Comparison of ENCODE assay signal across 8 mouse cellular contexts in genomic region chr2:69861485-69862091, GRCm38 (mm10). TPM values are rescaled to one million over a fixed set of nuclear protein-coding genes. Genes with fewer than 3 reads are reported as not detected.
DNase-seq lines count a peak whose midpoint lies in the region; ATAC-seq lines count a peak whose summit lies in the region.

Ssb (plus strand) TSS chr2:69861562.

- peak within 1 kb of the TSS; percentile 98 for H3K9ac ChIP-seq in hindbrain, embryonic 14.5 days

- peak within 1 kb of the TSS; percentile 69 for H3K4me2 ChIP-seq in hindbrain, embryonic 14.5 days (replicated peaks)

- peak within 1 kb of the TSS; percentile 88 for H3K27ac ChIP-seq in hindbrain, embryonic 14.5 days

- ATAC-seq in hindbrain, embryonic 14.5 days (ENCODE audit: low FRiP score), result peak; percentile 97

- peak within 1 kb of the TSS; percentile 95 for H3K4me3 ChIP-seq in hindbrain, embryonic 14.5 days (replicated peaks; ENCODE audit: low read length)

- no peaks in the 10 kb centered on the region for H3K9me3 ChIP-seq in hindbrain, embryonic 14.5 days (ENCODE audit: control insufficient read depth, low read length)

- no peaks in the 10 kb centered on the region for H3K27me3 ChIP-seq in hindbrain, embryonic 14.5 days (ENCODE audit: control insufficient read depth, insufficient read depth, low read length)

- DNase-seq in NIH3T3 (ENCODE audit: low read depth), result peak; percentile 97
- peak; percentile 96 to 98 for DNase-seq in cerebellum, postnatal 10 days
- DNase-seq in frontal cortex, postnatal 14 days (ENCODE audit: low spot score in 2 of 2), result peak; percentile 84 to 88
- peak; percentile 94 for DNase-seq in hindbrain, embryonic 14.5 days (ENCODE audit: low spot score)
- DNase-seq in layer of hippocampus, postnatal 36 days, result peak; percentile 90
- peak; percentile 97 for DNase-seq in lung, postnatal 36 days
- peak; percentile 95 for DNase-seq in retina, postnatal 1 day
- peak; percentile 78 to 87 for DNase-seq in urinary bladder, adult 18-20 months (ENCODE audit: low spot score in 2 of 2)

- H3K4me1 ChIP-seq in hindbrain, embryonic 14.5 days (replicated peaks; ENCODE audit: control insufficient read depth, insufficient read depth, low read length), result peaks cover 23% of the 10 kb centered on the region

- under 1% methylated on average over 66 of the region's 66 CpGs for WGBS in hindbrain, embryonic 14.5 days

- peaks cover 12% of the 10 kb centered on the region; the same call in 1 of the 2 replicates for H3K36me3 ChIP-seq in hindbrain, embryonic 14.5 days (replicated peaks; ENCODE audit: control insufficient read depth, insufficient read depth)

RNA-seq across cellular contexts. Expression of gene Ssb, which starts in this region (rescaled TPM):
- polyA plus RNA-seq in hindbrain, embryonic 14.5 days (2014; fragmentation: Nextera tagmentation; extraction: Ambion mirVana), result 225 and 239 TPM in 2 replicates
- total RNA-seq in layer of hippocampus, postnatal 36 days (2021), result 100 to 1,000 TPM; 137 to 144 TPM

Comparison
In these comparisons a context has a peak if more than half of its experiments do, and no peak if none do; other contexts are left out.
1. Peak in every context shown above with its lines: DNase-seq, ATAC-seq, H3K4me3 ChIP-seq and H3K27ac ChIP-seq.